Mouse (Mus musculus) limb, embryonic 11.5 days (tissue): ENCODE measurements around the gene Kndc1. TPM values are rescaled to one million over a fixed set of nuclear protein-coding genes. Genes with fewer than 3 reads are reported as not detected.

ENCODE experiments used
- ATAC-seq: fragments of 200-750 bp; cut with Nextera tagmentation; 2 replicates; pipeline ENCODE4 v1.8.0; 2017; ENCODE audit warnings: low read depth; ENCODE audit not compliant: insufficient number of reproducible peaks, low FRiP score, low TSS enrichment
- DNase-seq: peaks from one replicate; pipeline ENCODE4 v3.0.0-alpha.2; 2015; ENCODE audit warnings: low spot score
- H3K27ac ChIP-seq: fragments of 300-500 bp; sonication (generic); replicated peaks from 2 replicates; pipeline ENCODE4 v1.5.1; 2014; ENCODE audit warnings: low read depth, mild to moderate bottlenecking, low read length
- H3K27me3 ChIP-seq: fragments of 300-500 bp; sonication (generic); 2 replicates; pipeline ENCODE4 v1.6.1; 2014; ENCODE audit warnings: mild to moderate bottlenecking, low read length, mixed read lengths; ENCODE audit not compliant: control insufficient read depth, insufficient read depth
- H3K36me3 ChIP-seq: fragments of 300-500 bp; sonication (generic); 2 replicates; pipeline ENCODE4 v1.6.1; 2014; ENCODE audit warnings: mild to moderate bottlenecking, low read length, moderate library complexity, mixed read lengths; ENCODE audit not compliant: control insufficient read depth, insufficient read depth
- H3K4me1 ChIP-seq: fragments of 300-500 bp; sonication (generic); 2 replicates; pipeline ENCODE4 v1.6.1; 2014; ENCODE audit warnings: low read length, mixed read lengths; ENCODE audit not compliant: control insufficient read depth, insufficient read depth
- H3K4me2 ChIP-seq: fragments of 300-500 bp; sonication (generic); 2 replicates; pipeline ENCODE4 v1.6.1; 2014; ENCODE audit warnings: low read depth, mild to moderate bottlenecking, moderate library complexity; ENCODE audit not compliant: severe bottlenecking
- H3K4me3 ChIP-seq: fragments of 300-500 bp; sonication (generic); 2 replicates; pipeline ENCODE4 v1.5.1; 2014; ENCODE audit warnings: low read depth, low read length
- H3K9ac ChIP-seq: fragments of 300-500 bp; sonication (generic); 2 replicates; pipeline ENCODE4 v1.6.1; 2014; ENCODE audit warnings: mild to moderate bottlenecking, low read length
- H3K9me3 ChIP-seq: fragments of 300-500 bp; sonication (generic); 2 replicates; pipeline ENCODE4 v1.6.1; 2016; ENCODE audit warnings: low read length; ENCODE audit not compliant: control insufficient read depth
- WGBS: fragments of 180-500 bp; shearing (Covaris S2); extraction: QIAGEN DNeasy Blood & Tissue Kit; methylation state at CpG from one replicate; pipeline ENCODE4 v1.1.7; 2014; 5-methylcytosine and 5-hydroxymethylcytosine counted together
- polyA plus RNA-seq: library from polyadenylated mRNA; unstranded; fragments of >200 nt; fragmentation: Nextera tagmentation; extraction: Ambion mirVana; gene quantifications from 2 replicates; pipeline ENCODE4 v1.2.1, GENCODE M21; 2014

Kndc1 gene
- polyA plus RNA-seq, 1 experiment from 2014 or later: not detected

GRCm38 (mm10) chr7:139950283-139950971 lies 55.9 kb downstream of the Kndc1 start:
- peaks cover 45% of the 10 kb centered on the region for H3K27me3 ChIP-seq
- H3K4me1 ChIP-seq: no peaks in the 10 kb centered on the region
- peak overlapping the region; percentile 44 for H3K4me3 ChIP-seq
- peak; percentile 52 for ATAC-seq
- under 1% methylated on average over 33 of the region's 33 CpGs for WGBS
- no peaks in the 10 kb centered on the region for H3K36me3 ChIP-seq
- H3K9me3 ChIP-seq: no peaks in the 10 kb centered on the region
- peak; percentile 69 for DNase-seq
- H3K9ac ChIP-seq: no peak overlapping the region
- H3K27ac ChIP-seq: no peak overlapping the region
- H3K4me2 ChIP-seq: peak overlapping the region; percentile 71

- H3K4me3 ChIP-seq: peak overlapping the region; percentile 44
- ATAC-seq (no peak), DNase-seq (peak; percentile 46)
- peak overlapping the region; percentile 71 for H3K4me2 ChIP-seq
- no peak overlapping the region for H3K9ac ChIP-seq
- H3K27ac ChIP-seq: no peak overlapping the region
- H3K27me3 ChIP-seq: peaks cover 38% of the 10 kb centered on the region
- no peaks in the 10 kb centered on the region for H3K4me1 ChIP-seq
- H3K36me3 ChIP-seq: no peaks in the 10 kb centered on the region
- whole genome bisulfite sequencing: 5% methylated on average over 16 of the region's 16 CpGs
- no peaks in the 10 kb centered on the region for H3K9me3 ChIP-seq
Measured at GRCm38 (mm10) chr7:139951079-139951478, 56.6 kb downstream of the Kndc1 start.

- peaks cover 31% of the 10 kb centered on the region for H3K27me3 ChIP-seq
- DNase-seq (no peak), ATAC-seq (no peak)
Measured at GRCm38 (mm10) chr7:139951991-139952633, 57.6 kb downstream of the Kndc1 start.

GRCm38 (mm10) chr7:139955505-139955904 lies 61.0 kb downstream of the Kndc1 start:
- H3K27me3 ChIP-seq: peaks cover 11% of the 10 kb centered on the region
- ATAC-seq (no peak), DNase-seq (no peak)
- WGBS: 86% methylated on average over 4 of the region's 4 CpGs
- no peak overlapping the region for H3K9ac ChIP-seq
- no peak overlapping the region for H3K4me3 ChIP-seq
- no peaks in the 10 kb centered on the region for H3K36me3 ChIP-seq
- H3K4me2 ChIP-seq: no peak overlapping the region
- no peak overlapping the region for H3K27ac ChIP-seq
- no peaks in the 10 kb centered on the region for H3K4me1 ChIP-seq
- H3K9me3 ChIP-seq: no peaks in the 10 kb centered on the region

More at GRCm38 (mm10) chr7:139951991-139952633, 57.6 kb downstream of the Kndc1 start:
- H3K9me3 ChIP-seq: no peaks in the 10 kb centered on the region
- no peaks in the 10 kb centered on the region for H3K4me1 ChIP-seq
- no peak overlapping the region for H3K4me3 ChIP-seq
- no peaks in the 10 kb centered on the region for H3K36me3 ChIP-seq
- 58% methylated on average over 6 of the region's 6 CpGs for WGBS
- no peak overlapping the region for H3K9ac ChIP-seq
- H3K27ac ChIP-seq: no peak overlapping the region
- H3K4me2 ChIP-seq: no peak overlapping the region

GRCm38 (mm10) chr7:139956658-139957057 lies 62.2 kb downstream of the Kndc1 start:
- DNase-seq: no peak

GRCm38 (mm10) chr7:139957437-139957836 lies 62.9 kb downstream of the Kndc1 start:
- no peak overlapping the region for H3K4me2 ChIP-seq
- no peaks in the 10 kb centered on the region for H3K4me1 ChIP-seq
- no peaks in the 10 kb centered on the region for H3K9me3 ChIP-seq
- ATAC-seq: no peak
- H3K4me3 ChIP-seq: no peak overlapping the region
- H3K27ac ChIP-seq: no peak overlapping the region
- H3K36me3 ChIP-seq: no peaks in the 10 kb centered on the region
- peaks cover 4% of the 10 kb centered on the region; the same call in 1 of the 2 replicates for H3K27me3 ChIP-seq
- 53% methylated on average over 11 of the region's 11 CpGs for WGBS
- H3K9ac ChIP-seq: no peak overlapping the region
- DNase-seq: no peak

More at GRCm38 (mm10) chr7:139956658-139957057, 62.2 kb downstream of the Kndc1 start:
- 70% methylated on average over 3 of the region's 3 CpGs for WGBS
- Histone ChIP-seq H3K4me1 (no peaks in the 10 kb centered on the region), H3K4me3 (no peak overlapping the region), H3K9me3 (no peaks in the 10 kb centered on the region), H3K36me3 (no peaks in the 10 kb centered on the region), H3K27me3 (peaks cover 8% of the 10 kb centered on the region), H3K9ac (no peak overlapping the region), H3K4me2 (no peak overlapping the region), H3K27ac (no peak overlapping the region)
- ATAC-seq: no peak

GRCm38 (mm10) chr7:139957958-139958357 lies 63.5 kb downstream of the Kndc1 start:
- Histone ChIP-seq H3K9me3 (no peaks in the 10 kb centered on the region), H3K4me2 (no peak overlapping the region), H3K9ac (no peak overlapping the region), H3K27me3 (peaks cover 4% of the 10 kb centered on the region; the same call in 1 of the 2 replicates), H3K36me3 (no peaks in the 10 kb centered on the region), H3K4me1 (no peaks in the 10 kb centered on the region), H3K4me3 (no peak overlapping the region), H3K27ac (no peak overlapping the region)
- DNase-seq (no peak), ATAC-seq (no peak)
- 34% methylated on average over 11 of the region's 11 CpGs for WGBS

- Histone ChIP-seq H3K4me1 (no peaks in the 10 kb centered on the region), H3K9ac (no peak overlapping the region), H3K4me3 (no peak overlapping the region), H3K27ac (no peak overlapping the region), H3K36me3 (no peaks in the 10 kb centered on the region), H3K9me3 (no peaks in the 10 kb centered on the region), H3K4me2 (no peak overlapping the region), H3K27me3 (peaks cover 2% of the 10 kb centered on the region; the same call in 1 of the 2 replicates)
- ATAC-seq (no peak), DNase-seq (no peak)
- 89% methylated on average over 10 of the region's 10 CpGs for WGBS
Measured at GRCm38 (mm10) chr7:139961141-139961540, 66.6 kb downstream of the Kndc1 start.
